Mouse (Mus musculus) limb, embryonic 14.5 days (tissue): ENCODE measurements at regions not wholly inside any gene's neighbourhood (a gene's known extent, or its start where the extent isn't known, plus 50 kb on each side); places are given as distances from the start of the nearest gene placed in this dataset.

ENCODE experiments used
- ATAC-seq: fragments of 200-750 bp; cut with Nextera tagmentation; 2 replicates; pipeline ENCODE4 v1.8.0; 2017; ENCODE audit warnings: low read depth, moderate number of reproducible peaks, moderate TSS enrichment; ENCODE audit not compliant: low FRiP score
- DNase-seq: peaks from one replicate; pipeline ENCODE4 v3.0.0-alpha.2; 2015; ENCODE audit warnings: low spot score
- H3K27ac ChIP-seq: fragments of 300-500 bp; sonication (generic); replicated peaks from 2 replicates; pipeline ENCODE4 v1.5.1; 2014; ENCODE audit warnings: low read depth, mild to moderate bottlenecking, low read length, moderate library complexity, mixed read lengths
- H3K27me3 ChIP-seq: fragments of 300-500 bp; sonication (generic); 2 replicates; pipeline ENCODE4 v1.6.1; 2014; ENCODE audit warnings: low read length, mixed read lengths; ENCODE audit not compliant: control insufficient read depth, insufficient read depth
- H3K36me3 ChIP-seq: fragments of 300-500 bp; sonication (generic); 2 replicates; pipeline ENCODE4 v1.6.1; 2014; ENCODE audit warnings: mild to moderate bottlenecking, low read length, moderate library complexity, mixed read lengths; ENCODE audit not compliant: control insufficient read depth, insufficient read depth
- H3K4me1 ChIP-seq: fragments of 300-500 bp; sonication (generic); 2 replicates; pipeline ENCODE4 v1.6.1; 2014; ENCODE audit warnings: antibody characterized with exemption, low read length, mixed read lengths; ENCODE audit not compliant: control insufficient read depth, insufficient read depth
- H3K4me2 ChIP-seq: fragments of 300-500 bp; sonication (generic); replicated peaks from 2 replicates; pipeline ENCODE4 v1.6.1; 2014; ENCODE audit warnings: low read depth, mild to moderate bottlenecking, low read length, moderate library complexity; ENCODE audit not compliant: severe bottlenecking
- H3K4me3 ChIP-seq: fragments of 300-500 bp; sonication (generic); replicated peaks from 2 replicates; pipeline ENCODE4 v1.5.1; 2014; ENCODE audit warnings: low read length
- H3K9ac ChIP-seq: fragments of 300-500 bp; sonication (generic); 2 replicates; pipeline ENCODE4 v1.6.1; 2014; ENCODE audit warnings: mild to moderate bottlenecking, low read depth, low read length, moderate library complexity; ENCODE audit not compliant: severe bottlenecking
- H3K9me3 ChIP-seq: fragments of 300-500 bp; sonication (generic); 2 replicates; pipeline ENCODE4 v1.6.1; 2016; ENCODE audit warnings: low read length; ENCODE audit not compliant: control insufficient read depth
- POLR2A ChIP-seq: fragments of 200-500 bp; IDR thresholded peaks from 2 replicates; pipeline ENCODE4 v1.8.0; 2012; ENCODE audit warnings: inconsistent platforms, mild to moderate bottlenecking, moderate library complexity, borderline replicate concordance; ENCODE audit not compliant: insufficient read depth, insufficient read length; ENCODE audit errors: extremely low read depth
- WGBS: fragments of 180-500 bp; shearing (Covaris S2); extraction: QIAGEN DNeasy Blood & Tissue Kit; methylation state at CpG from one replicate; pipeline ENCODE4 v1.1.7; 2014; 5-methylcytosine and 5-hydroxymethylcytosine counted together

DNA sequence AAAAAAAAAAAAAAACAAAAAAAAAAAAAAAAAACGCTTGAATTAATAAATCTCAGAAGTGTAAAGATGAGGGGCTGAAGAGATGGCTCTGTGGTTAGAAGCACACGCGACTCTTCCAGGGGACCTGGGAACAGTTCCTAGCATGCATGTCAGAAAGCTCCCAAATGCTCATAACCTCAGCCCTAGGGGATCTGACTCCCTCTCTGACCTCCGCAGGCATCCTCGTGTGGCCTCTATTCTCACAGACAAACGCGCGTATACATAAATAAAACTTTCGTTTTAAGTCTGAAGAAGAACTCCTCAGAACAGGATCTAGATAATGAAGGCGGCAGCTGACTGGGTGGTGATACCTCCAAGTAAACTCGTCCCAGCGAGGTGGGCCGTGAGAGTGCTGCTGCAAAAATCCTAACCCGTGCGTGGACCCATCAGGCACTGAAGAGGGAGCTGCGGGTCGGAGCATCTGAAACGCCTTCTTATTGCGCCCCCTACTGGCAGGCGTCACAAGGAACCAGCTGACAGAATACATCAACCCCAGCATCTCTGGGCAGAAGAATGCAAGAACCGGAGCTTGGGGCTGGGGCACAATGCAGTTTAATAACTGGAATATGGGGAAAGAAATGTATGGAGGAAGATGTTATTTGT, 266.2 kb downstream of the Pdcd6ip start:
- H3K4me2 ChIP-seq: peak overlapping the region; percentile 47
- no peaks in the 10 kb centered on the region for H3K27me3 ChIP-seq
- 6% methylated on average over 20 of the region's 21 CpGs for WGBS
- no peak for TF ChIP-seq POLR2A
- no peaks in the 10 kb centered on the region for H3K36me3 ChIP-seq
- DNase-seq: peak; percentile 81
- H3K27ac ChIP-seq: no peak overlapping the region
- peak; percentile 77; the same call in 1 of the 2 replicates for ATAC-seq
- no peaks in the 10 kb centered on the region for H3K9me3 ChIP-seq
- peaks cover 13% of the 10 kb centered on the region; the same call in 1 of the 2 replicates for H3K4me1 ChIP-seq
- peak overlapping the region; percentile 31; the same call in 1 of the 2 replicates for H3K9ac ChIP-seq
- peak overlapping the region; percentile 25 for H3K4me3 ChIP-seq

DNA sequence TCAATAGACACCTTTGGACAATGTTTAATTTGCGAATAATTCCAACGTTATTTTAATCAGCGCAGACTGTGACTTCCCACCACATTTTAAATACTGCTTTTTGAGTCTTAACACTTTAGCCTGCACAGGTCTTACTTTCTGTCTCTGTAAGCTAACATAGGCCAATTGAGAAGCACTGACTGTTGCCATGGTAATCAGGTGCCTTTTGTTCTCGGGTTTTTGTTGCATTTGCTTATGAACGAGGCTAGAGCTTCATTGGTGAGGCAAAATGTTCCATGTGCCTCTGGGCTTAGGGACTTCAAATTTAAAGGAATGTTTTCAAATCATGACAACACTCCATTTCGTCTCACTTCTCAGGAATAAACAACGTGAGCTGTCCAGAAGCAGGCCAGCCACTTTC, 269.7 kb downstream of the Pdcd6ip start:
- ATAC-seq (no peak), DNase-seq (no peak)
- Histone ChIP-seq H3K4me2 (no peak overlapping the region), H3K9me3 (no peaks in the 10 kb centered on the region), H3K27me3 (no peaks in the 10 kb centered on the region), H3K27ac (no peak overlapping the region), H3K4me3 (no peak overlapping the region), H3K36me3 (no peaks in the 10 kb centered on the region), H3K9ac (no peak overlapping the region), H3K4me1 (peaks cover 13% of the 10 kb centered on the region; the same call in 1 of the 2 replicates)
- 79% methylated on average over 7 of the region's 7 CpGs for WGBS
- TF ChIP-seq POLR2A: no peak

DNA sequence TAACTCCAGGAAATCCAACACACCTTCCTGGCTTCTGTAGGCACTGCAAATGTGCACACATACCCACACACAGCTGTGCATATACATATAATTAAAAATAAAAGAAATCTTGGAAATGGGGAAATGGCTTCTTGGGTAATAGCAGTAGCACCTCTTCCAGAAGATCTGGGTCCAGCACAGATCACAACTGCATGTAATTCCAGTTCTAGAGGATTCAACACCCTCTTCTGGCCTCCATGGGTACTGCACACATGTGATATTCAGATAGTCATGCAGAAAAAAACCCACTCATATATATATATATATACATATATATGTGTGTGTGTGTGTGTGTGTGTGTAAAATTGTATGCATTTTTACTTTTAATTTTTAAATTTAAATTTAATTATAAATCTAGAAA, 272.1 kb downstream of the Pdcd6ip start:
- TF ChIP-seq POLR2A: no peak
- Histone ChIP-seq H3K9me3 (no peaks in the 10 kb centered on the region), H3K4me1 (0 out of 2 replicates have a peak, but pooled peaks cover 11% of the 10 kb centered on the region), H3K9ac (no peak overlapping the region), H3K27me3 (no peaks in the 10 kb centered on the region), H3K36me3 (no peaks in the 10 kb centered on the region), H3K4me3 (no peak overlapping the region), H3K27ac (no peak overlapping the region), H3K4me2 (no peak overlapping the region)
- no peak for DNase-seq
- no peak for ATAC-seq

GRCm38 (mm10) chr9:113433424-113433823, 274.6 kb downstream of the Pdcd6ip start:
- H3K9me3 ChIP-seq: no peaks in the 10 kb centered on the region
- DNase-seq: no peak
- H3K4me3 ChIP-seq: no peak overlapping the region
- H3K4me2 ChIP-seq: no peak overlapping the region
- no peaks in the 10 kb centered on the region for H3K36me3 ChIP-seq
- no peak overlapping the region for H3K27ac ChIP-seq
- no peak overlapping the region for H3K9ac ChIP-seq
- no peak for TF ChIP-seq POLR2A
- no peak for ATAC-seq
- H3K27me3 ChIP-seq: no peaks in the 10 kb centered on the region
- no peaks in the 10 kb centered on the region for H3K4me1 ChIP-seq
- 69% methylated on average over 4 of the region's 4 CpGs for WGBS

DNA sequence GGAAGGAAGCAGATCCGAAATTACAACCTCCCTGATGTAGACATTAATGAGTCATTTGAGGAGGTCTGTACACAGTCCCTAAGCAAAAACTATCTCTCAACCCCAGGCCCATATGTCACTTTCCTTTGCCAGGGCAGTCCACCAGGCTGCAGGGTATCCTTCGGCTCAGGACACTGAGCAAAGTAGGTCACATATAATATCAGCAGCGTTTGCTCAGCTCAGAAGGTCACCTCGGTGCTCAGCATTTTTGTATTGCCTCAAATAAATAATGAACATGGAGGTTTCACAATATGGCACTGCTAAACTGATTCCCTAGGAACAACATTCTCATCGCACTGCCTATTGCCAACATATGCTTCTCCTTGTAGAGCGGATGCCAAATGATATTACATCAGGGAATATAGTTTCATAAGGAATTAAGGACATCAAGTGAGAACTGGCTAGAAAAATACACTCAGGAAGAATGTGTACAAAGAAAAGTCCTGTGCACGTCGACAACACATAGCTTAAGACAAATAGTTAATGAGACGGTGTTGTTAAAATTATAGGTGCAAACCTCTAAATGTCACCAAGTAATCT, 275.4 kb downstream of the Pdcd6ip start:
- no peaks in the 10 kb centered on the region for H3K4me1 ChIP-seq
- no peak for ATAC-seq
- DNase-seq: no peak
- no peak for TF ChIP-seq POLR2A
- no peak overlapping the region for H3K9ac ChIP-seq
- WGBS: 82% methylated on average over 9 of the region's 9 CpGs
- no peak overlapping the region for H3K4me2 ChIP-seq
- no peaks in the 10 kb centered on the region for H3K36me3 ChIP-seq
- H3K27ac ChIP-seq: no peak overlapping the region
- H3K4me3 ChIP-seq: no peak overlapping the region
- no peaks in the 10 kb centered on the region for H3K27me3 ChIP-seq
- no peaks in the 10 kb centered on the region for H3K9me3 ChIP-seq
